19 mouse cellular contexts compared by ENCODE assay signal in the genomic region with DNA sequence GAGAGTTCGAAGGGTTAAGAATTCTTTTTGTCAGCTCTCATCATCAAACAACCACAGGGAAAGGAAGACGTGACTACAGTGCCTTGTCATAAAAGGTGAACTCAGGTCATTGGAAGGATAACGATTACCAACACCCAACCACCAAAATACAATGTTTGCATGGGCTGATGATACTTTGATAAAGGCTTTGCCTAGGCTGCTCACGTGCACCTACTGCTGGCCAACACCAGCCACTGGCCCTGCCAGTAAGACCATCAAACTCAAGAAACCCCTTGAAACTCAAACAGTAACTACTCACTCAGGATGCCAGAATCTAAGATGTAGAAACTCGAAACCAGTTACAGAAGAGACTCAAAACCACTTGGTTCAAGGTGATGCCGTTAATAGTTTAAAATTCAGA. TPM values are rescaled to one million over a fixed set of nuclear protein-coding genes. Genes with fewer than 3 reads are reported as not detected.
DNase-seq lines count a peak whose midpoint lies in the region; ATAC-seq and TF ChIP-seq lines count a peak whose summit lies in the region.
"Had no signal": no experiment of that assay in that cellular context is flagged by ENCODE, and none has a peak within 500 bp of the region (broad histone marks: within the 10 kb centered on the region; RNA-seq: fewer than 3 reads in every experiment).

No protein-coding gene starts in this region.

- no peak overlapping the region for H3K27ac ChIP-seq in heart, adult 2 months
- no peak overlapping the region for H3K27ac ChIP-seq in left cerebral cortex, adult 2 months
- H3K27ac ChIP-seq in lung, postnatal 0 days (ENCODE audit: low read length): no peak overlapping the region
- H3K27ac ChIP-seq: embryonic facial prominence, embryonic 12.5 days; forebrain, embryonic 15.5 days; heart, embryonic 13.5 days had no signal

- no peak for TF ChIP-seq POLR2A in heart, adult 2 months (IDR thresholded peaks at IDR 0.05; ENCODE audit: insufficient read depth, low read depth, low read length)

- WGBS in heart, adult 2 months: 78% methylated on average over 6 of the region's 6 CpGs
- 74% methylated on average over 6 of the region's 6 CpGs for WGBS in lung, postnatal 0 days

- TF ChIP-seq EP300 in heart, adult 2 months (IDR thresholded peaks at IDR 0.05; ENCODE audit: insufficient read depth, low read depth, low read length): no peak
- no peak for TF ChIP-seq EP300 in lung, postnatal 0 days (IDR thresholded peaks at IDR 0.05)

- intact Hi-C loops in heart, adult 2 months (cut with DNase I): no loop called here
- intact Hi-C loops in left cerebral cortex, adult 2 months (cut with DNase I): no loop called here
- intact Hi-C loops in left cerebral cortex, postnatal 10 days (cut with DNase I): no loop called here

- H3K4me1 ChIP-seq in heart, adult 2 months (ENCODE audit: control insufficient read depth, insufficient read depth, low read length): peaks cover 8% of the 10 kb centered on the region
- no peaks in the 10 kb centered on the region; the same call in 1 of the 2 replicates for H3K4me1 ChIP-seq in lung, postnatal 0 days (ENCODE audit: insufficient read depth, low read depth, low read length)

- H3K79me2 ChIP-seq in heart, adult 2 months (replicated peaks; ENCODE audit: control insufficient read depth, insufficient read depth, low read length): peaks cover 6% of the 10 kb centered on the region

- H3K9ac ChIP-seq in heart, adult 2 months (ENCODE audit: low read depth, low read length): no peak overlapping the region
- no peak overlapping the region for H3K9ac ChIP-seq in lung, postnatal 0 days (replicated peaks; ENCODE audit: low read depth)
- H3K9ac ChIP-seq: embryonic facial prominence, embryonic 12.5 days; forebrain, embryonic 15.5 days; heart, embryonic 13.5 days had no signal

- no peaks in the 10 kb centered on the region for H3K27me3 ChIP-seq in heart, adult 2 months (ENCODE audit: control insufficient read depth, insufficient read depth, low read length)
- no peaks in the 10 kb centered on the region for H3K27me3 ChIP-seq in lung, postnatal 0 days (replicated peaks; ENCODE audit: insufficient read depth, low read length)
- H3K27me3 ChIP-seq: CH12.LX; embryonic facial prominence, embryonic 12.5 days; forebrain, embryonic 15.5 days; heart, embryonic 13.5 days had no signal

- no peak for DNase-seq in heart, adult 2 months
- DNase-seq in heart, adult 11 months: no peak
- no peak for DNase-seq in left cerebral cortex, adult 2 months (ENCODE audit: extremely low spot score in 1 of 2, low spot score in 2 of 2)
- no peak for DNase-seq in left cerebral cortex, postnatal 10 days (ENCODE audit: extremely low spot score in 1 of 2, low spot score in 2 of 2)
- DNase-seq in lung, postnatal 0 days (ENCODE audit: low spot score): no peak
- no peak for DNase-seq in lung, postnatal 25 days (ENCODE audit: low spot score)
- peak; percentile 32 for DNase-seq in T-cell, adult 2 months (ENCODE audit: low spot score)
- DNase-seq in spleen, postnatal 4 days (ENCODE audit: low spot score in 2 of 2): no peak
- DNase-seq: adrenal gland, adult 8-10 months; cerebellum, adult 11-12 months; cerebellum, adult 9-10 months; cerebellum, postnatal 25 days; gastrocnemius, postnatal 10 days; heart, postnatal 36 days had no signal

- H3K36me3 ChIP-seq in heart, adult 2 months (ENCODE audit: control insufficient read depth, insufficient read depth, low read length): no peaks in the 10 kb centered on the region
- H3K36me3 ChIP-seq in lung, postnatal 0 days (ENCODE audit: insufficient read depth, low read length): peaks cover 5% of the 10 kb centered on the region; the same call in 1 of the 2 replicates
- H3K36me3 ChIP-seq: forebrain, embryonic 15.5 days had no signal

- TF ChIP-seq CTCF in heart, adult 2 months (IDR thresholded peaks at IDR 0.05): peak; percentile 56
- TF ChIP-seq CTCF in left cerebral cortex, adult 2 months (IDR thresholded peaks at IDR 0.05): peak; percentile 32
- peak; percentile 31 for TF ChIP-seq CTCF in lung, postnatal 0 days (IDR thresholded peaks at IDR 0.05)

- H3K9me3 ChIP-seq in lung, postnatal 0 days (ENCODE audit: low read length): no peaks in the 10 kb centered on the region
- H3K9me3 ChIP-seq: embryonic facial prominence, embryonic 12.5 days; forebrain, embryonic 15.5 days; heart, embryonic 13.5 days had no signal

- ATAC-seq in lung, postnatal 0 days: no peak
- ATAC-seq: forebrain, embryonic 15.5 days; hindbrain, embryonic 16.5 days had no signal

- no peak overlapping the region for H3K4me2 ChIP-seq in lung, postnatal 0 days (replicated peaks; ENCODE audit: low read depth, low read length)
- H3K4me2 ChIP-seq: embryonic facial prominence, embryonic 12.5 days; forebrain, embryonic 15.5 days; heart, embryonic 13.5 days had no signal

- H3K4me3 ChIP-seq in heart, adult 2 months: no peak overlapping the region
- H3K4me3 ChIP-seq in left cerebral cortex, adult 2 months: no peak overlapping the region
- no peak overlapping the region for H3K4me3 ChIP-seq in lung, postnatal 0 days (ENCODE audit: low read depth, low read length)
- H3K4me3 ChIP-seq: embryonic facial prominence, embryonic 12.5 days; forebrain, embryonic 15.5 days; heart, embryonic 13.5 days had no signal

RNA-seq across cellular contexts. Expression of gene Foxp1, which starts 15.7 kb away (rescaled TPM):
- 10 to 100 TPM; 26.4 to 31.6 TPM for total RNA-seq in heart, adult 2 months (2021)
- polyA plus RNA-seq in heart, adult 2 months (2012; rRNA removed): 22.9 and 29.1 TPM in 2 replicates
- 100 to 1,000 TPM; 133 to 139 TPM for total RNA-seq in left cerebral cortex, adult 2 months (2021)
- 100 to 1,000 TPM; 157 to 161 TPM for total RNA-seq in left cerebral cortex, postnatal 10 days (2021)
- polyA plus RNA-seq in lung, postnatal 0 days (2015; fragmentation: Nextera tagmentation; extraction: Ambion mirVana): 113 and 121 TPM in 2 replicates

Comparison
In these comparisons a context has a peak if more than half of its experiments do, and no peak if none do; other contexts are left out.
1. RNA of gene Foxp1, which starts 15.7 kb away (total RNA-seq): 157 to 161 TPM in left cerebral cortex, postnatal 10 days and 133 to 139 TPM in left cerebral cortex, adult 2 months; 26.4 to 31.6 TPM in heart, adult 2 months; every median in the first group is over 4 times any median in the second.
2. Peak in every context shown above with its lines, with median percentiles within 50 percentile points of each other: CTCF ChIP-seq.